Mouse (Mus musculus) spleen, embryonic (tissue): ENCODE data around the gene Tedc1.
"Not testable (repeated sequence)": the region's sequence is repeated elsewhere in the genome, so short reads cannot be mapped to it uniquely, and the experiment has no call there.

Experiments used
- CTCF ChIA-PET: fragments of 350-600 bp; sonication (Branson Sonifier 250); formaldehyde crosslinking; loops from one replicate; lab custom pipeline; 2022; lab: Charles Lee

The Tedc1 gene

DNA sequence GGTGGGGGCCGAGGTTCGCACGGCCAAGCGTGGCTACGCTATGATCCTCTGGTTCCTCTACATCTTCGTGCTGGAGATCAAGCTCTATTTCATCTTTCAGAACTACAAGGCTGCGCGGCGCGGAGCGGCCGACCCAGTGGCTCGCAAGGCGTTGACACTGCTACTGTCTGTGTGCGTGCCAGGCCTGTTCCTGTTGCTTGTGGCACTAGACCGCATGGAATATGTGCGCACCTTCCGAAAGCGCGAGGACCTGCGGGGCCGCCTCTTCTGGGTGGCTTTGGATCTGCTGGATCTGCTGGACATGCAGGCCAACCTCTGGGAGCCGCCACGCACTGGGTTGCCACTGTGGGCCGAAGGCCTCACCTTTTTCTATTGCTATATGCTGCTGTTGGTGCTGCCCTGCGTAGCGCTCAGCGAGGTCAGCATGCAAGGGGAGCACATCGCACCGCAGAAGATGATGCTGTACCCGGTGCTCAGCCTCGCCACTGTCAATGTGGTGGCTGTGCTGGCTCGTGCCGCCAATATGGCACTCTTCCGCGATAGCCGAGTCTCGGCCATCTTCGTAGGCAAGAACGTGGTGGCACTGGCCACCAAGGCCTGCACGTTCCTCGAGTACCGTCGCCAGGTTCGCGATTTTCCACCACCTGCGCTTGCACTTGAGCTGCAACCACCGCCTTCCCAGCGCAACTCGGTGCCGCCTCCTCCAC lies 32.3 kb downstream of the Tedc1 start:
- CTCF ChIA-PET: interaction anchor here (0.7 to 1.1 kb wide), 2 partner anchors 21 to 43 kb away, joined by 3 to 4 read pairs; partner anchors contain the start of gene Crip1

DNA sequence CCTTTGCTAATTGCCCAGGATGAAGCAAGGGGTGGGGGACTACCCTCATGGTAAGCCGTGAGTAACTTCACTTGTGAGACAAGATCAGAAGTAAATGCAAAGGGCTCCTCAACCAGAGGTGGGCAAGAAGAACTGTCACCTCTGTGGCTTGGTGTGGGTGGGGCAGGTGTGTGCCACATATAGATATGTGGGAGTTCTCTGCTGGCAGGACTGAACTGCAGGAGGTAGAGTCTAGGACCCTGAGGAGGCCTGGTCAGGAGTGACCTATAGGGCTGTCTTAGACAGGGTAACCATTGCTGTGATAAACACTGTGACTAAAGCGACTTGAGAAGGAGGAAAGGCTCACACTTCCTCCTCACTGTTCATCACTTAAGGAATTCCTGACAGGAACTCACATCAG lies 37.2 kb downstream of the Tedc1 start:
- CTCF ChIA-PET: no interaction called here

DNA sequence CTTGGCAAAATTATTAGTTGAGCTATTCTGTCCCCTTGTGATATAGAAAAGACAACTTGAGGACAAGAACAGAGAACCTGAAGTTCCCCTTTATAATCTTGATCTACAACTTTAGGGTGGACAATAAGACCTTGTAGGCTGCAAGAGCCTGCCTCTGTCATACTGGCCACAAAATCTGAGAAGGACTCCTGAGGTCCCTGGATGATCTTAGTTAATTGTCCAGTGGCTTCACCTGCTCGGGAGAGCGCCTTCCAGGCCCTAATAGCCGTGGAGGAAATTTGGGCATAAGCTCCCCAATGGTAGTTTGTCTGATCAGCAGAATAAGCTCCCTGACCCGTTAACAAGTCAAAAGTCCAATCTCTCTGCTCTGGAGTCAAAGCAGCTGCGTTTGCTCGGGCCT lies 42.9 kb downstream of the Tedc1 start:
- CTCF ChIA-PET: not testable (repeated sequence)

DNA sequence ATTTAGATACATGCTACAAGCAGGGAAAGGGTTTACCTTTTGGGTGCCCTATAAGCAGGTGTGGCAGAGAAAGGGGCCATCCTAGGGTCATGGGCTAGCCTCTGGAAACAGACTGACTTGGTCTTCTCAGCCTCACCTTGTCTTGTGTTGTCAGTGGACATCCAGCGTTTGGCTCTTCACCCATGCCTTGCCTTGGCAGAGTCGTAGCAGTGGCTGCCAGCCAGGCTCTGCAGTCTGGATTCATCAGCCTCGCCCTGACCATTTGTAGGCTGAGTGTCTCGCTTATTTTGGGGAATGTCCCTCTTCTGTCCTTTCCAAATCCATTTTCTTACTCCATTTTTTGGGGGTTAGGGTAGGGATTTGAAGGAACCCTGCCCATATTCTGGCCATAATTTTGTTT lies 45.1 kb downstream of the Tedc1 start:
- CTCF ChIA-PET: no interaction called here

DNA sequence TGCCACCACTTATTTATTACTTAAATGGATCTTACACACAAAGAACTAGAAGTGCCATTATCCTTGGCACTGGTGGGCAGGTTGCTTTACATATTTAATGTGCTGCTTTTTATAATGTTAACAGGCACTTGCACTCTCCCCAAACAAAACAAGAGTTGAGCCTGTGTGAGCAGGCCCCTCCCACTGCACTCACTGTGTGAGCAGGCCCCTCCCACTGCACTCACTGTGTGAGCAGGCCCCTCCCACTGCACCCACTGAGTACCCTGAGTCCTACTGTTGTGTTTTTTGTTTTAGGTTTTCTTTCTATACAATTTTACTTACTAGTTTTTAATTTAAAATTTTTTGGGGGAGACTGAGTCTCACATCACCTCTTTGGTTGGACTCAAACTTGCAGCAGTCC lies 45.8 kb downstream of the Tedc1 start:
- CTCF ChIA-PET: no interaction called here

DNA sequence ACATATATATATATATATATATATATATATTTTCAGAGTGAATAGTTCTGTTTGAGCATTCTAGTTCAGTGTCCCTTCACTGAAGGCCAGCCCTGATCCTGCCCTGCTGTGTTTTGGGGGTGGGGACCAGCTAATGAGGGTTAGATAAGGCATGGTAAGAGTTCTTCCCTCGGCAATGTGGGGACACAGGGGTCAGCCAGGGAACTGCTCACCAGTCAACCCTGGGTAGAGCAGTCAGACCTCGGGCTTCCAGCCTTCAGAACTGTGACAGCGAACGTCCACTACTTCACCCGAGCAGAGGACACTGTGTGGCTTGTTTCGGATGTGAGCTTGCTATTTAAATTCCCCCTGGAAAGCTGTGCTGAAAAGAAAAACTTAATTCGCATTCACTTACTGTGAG lies 47.3 kb downstream of the Tedc1 start:
- CTCF ChIA-PET: no interaction called here

DNA sequence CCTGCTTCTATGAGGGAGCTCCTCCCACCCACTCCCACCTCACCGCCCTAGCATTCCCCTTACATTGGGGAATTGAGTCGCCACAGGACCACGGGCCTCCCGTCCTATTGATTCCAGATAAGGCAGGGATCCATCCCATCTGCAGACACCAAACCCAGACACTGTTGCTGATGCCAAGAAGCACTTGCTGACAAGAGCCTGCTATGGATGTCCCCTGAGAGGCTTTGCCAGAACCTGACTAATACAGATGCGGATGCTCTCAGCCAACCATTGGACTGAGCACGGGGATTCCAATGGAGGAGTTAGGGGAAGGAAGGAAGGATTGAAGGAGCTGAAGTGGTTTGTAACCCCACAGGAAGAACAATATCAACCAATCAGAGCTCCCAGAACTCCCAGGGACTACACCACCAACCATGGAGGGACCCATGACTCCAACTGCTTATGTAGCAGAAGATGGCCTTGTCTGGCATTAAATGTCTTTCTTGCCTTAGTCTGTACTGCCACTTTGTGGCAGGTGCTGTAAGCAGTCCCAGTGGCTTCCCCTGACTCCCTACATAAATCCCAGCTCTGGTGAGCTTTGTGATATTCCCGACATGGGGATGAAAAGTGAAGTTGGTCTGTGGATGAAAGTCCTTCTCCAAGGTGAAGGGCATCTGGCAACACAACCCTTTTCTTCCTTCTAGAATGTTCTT lies 49.2 kb downstream of the Tedc1 start:
- CTCF ChIA-PET: interaction anchor here (0.5 kb wide), 1 partner anchor 294 kb away, joined by 7 read pairs; no protein-coding TSS in a partner anchor

DNA sequence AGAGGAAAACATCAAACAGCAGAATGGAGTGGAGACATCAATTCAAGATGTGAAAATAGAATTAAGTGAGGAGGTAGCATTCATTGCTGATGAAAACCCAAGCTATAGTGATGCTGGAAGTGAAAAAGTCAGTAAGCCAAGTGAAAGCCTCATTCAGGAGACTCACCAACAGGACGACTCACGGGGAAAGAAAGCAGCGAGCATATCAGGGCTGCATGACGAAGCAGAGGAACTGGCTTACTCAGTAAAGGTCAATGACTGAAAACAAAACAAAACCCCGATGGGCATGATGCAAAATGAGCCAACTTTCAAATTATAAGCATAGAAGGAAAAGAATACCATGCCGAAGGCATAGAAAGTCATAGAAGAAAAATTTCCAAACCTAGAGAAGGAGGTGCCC lies 51.5 kb downstream of the Tedc1 start:
- CTCF ChIA-PET: no interaction called here

DNA sequence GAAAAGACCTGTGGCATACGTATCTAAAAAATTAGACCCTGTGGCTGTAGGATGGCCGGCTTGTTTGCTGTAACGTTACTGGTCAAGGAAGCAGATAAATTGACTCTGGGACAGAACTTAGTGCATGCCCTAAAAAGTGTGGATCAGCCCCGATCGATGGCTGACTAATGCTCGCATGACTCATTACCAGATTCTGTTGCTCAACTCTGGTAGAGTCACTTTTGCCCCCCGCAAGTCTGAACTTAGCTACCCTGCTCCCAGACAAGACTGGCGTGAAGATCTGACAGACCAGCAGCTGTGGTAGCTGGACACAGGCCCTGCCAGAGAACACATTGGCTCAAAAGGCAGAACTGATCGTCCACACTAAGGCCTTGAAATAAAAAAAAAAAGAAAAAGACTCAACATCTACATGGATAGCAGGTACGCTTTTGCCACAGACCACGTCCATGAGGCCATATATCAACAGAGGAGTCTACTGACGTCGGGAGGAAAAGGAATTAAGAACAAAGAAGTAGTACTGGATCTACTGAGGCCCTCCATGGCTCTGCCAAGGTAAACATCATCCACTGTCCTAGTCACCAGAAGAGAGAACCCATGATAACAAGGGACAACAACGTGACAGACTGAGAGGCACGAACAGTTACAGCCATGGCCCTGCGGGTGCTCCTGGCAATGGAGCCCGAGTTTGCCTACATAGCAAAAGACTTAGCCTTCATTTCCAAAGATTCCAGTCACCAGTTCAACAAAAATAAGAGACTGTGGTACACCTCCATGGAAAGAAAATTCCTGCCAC lies 54.6 kb downstream of the Tedc1 start:
- CTCF ChIA-PET: no interaction called here

DNA sequence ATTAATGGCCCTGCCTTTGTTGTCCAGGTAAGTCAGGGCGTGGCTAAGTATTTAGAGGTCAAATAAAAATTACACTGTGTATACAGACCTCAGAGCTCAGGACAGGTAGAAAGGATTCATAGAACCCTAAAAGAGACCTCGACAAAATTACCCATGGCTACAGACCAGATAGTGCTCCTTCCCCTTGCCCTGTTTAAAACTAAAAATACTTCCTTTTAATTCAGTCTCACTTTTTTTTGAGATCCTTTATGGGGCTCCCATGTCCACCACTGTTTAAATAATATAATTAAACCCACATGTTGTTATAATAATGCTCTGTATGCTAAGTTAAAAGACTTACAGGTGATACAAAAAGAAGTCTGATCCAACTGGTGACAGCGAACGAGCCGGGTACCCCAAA lies 55.6 kb downstream of the Tedc1 start:
- CTCF ChIA-PET: no interaction called here

DNA sequence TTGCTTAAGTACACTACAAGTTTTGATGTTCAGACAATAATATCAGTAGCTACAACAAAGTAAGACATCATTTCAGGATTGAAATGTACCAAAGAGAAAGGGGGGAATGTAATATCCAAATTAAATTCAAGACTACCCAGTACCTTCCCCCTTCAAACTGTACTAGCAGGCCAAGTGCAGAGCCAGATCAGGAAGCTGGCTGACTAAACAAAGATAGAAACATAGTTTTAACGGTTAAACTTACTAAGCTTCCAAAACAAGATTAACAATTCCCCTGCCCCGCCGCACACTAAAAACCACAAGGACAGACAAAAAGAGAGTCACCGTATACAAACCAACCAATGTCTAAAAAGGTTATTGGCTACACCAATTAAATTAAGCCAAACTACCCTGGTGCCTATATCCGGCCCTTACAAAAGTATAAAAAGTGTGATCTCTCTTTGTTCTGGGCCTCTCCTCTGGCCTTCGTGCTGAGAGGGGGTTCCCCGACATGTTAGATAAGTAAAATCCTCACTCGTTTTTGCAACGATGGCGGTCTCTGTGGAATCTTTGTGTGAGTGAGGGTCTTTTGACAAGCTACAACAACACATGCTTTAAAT lies 56.2 kb downstream of the Tedc1 start:
- CTCF ChIA-PET: no interaction called here

DNA sequence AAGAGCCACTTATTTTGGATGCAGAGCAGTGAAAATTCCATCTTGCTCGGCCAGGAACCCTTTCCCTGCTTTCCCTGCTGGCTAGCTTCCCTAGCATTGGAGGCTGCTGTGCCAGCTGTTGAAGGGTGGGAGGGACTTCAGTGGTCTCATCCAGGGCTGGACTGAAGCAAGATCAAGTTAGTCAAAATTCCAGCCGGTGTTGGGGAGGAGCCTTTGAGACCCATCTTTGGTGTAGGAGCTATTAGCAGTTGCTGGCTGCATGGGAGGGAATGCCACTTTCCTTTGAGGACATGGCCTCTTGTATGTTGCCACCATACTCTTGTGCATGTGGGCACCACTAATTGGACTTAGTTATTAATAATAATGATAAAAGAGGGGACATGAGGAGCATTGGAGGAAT lies 57.0 kb downstream of the Tedc1 start:
- CTCF ChIA-PET: no interaction called here

DNA sequence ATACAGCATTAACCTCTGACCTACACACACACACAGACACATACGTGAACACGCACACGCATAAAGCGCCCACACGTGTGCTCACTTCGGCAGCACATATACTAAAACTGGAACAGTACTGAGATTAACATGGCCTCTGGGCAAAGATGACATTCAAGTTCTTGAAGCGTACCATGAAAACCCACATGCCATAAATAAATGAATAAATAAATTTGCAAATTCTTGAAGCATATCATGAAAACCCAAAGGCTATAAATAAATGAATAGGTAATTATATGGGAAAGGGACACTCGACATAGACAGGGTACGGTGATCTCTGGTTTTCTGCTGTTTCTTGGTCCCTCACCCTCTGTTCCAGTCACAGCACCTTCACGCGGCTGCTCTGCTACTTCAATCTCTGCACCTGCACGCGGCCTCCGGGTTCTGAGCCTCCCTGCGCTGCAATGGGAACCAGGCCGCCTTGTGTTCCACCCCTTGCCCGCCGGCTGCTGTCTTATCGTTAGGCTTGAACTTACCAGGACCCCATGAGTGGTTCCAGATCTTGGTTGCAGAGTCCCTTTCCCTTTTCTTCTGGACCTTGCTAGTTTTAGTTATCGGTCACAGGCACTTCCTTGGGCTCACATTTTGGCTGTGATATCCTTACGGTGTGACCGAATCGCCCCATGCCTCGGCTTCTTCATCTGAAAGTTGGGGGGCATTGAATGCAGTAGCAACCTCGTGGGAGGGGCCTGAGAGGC lies 58.0 kb downstream of the Tedc1 start:
- CTCF ChIA-PET: no interaction called here

DNA sequence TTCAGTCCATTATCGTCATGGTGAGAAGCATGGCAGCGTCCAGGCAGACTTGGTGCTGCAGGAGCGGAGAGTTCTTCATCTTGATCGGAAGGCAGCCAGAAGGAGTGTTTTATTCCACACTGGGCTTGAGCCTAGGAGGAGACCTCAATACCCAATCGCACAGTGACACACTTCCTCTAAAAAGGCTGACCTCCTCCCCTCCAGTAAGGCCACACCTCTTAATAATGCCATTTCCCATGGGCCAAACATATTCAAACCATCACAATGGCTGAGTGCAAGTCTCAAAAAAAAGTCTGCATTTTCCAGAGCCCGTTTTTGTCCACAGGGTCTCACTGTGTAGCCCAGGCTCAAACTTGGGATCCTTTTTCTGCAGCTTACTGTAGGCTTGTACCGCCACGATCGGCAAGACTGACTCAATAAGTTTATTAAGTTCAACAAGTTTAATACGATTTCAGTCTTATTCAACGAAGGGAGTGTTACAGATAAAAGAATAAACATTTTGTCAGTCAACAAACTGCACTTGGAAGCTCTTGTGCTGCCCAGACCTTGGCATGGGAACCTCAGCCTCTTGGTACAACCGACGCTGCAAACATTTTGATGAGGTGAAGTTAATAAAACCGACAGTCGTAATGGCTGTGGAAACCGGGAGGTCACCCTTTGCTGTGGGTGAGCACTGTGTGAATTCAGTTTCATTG lies 58.9 kb downstream of the Tedc1 start:
- CTCF ChIA-PET: interaction anchor here (0.6 kb wide), 2 partner anchors 270 to 383 kb away, joined by 3 to 7 read pairs; no protein-coding TSS in a partner anchor
